Mouse (Mus musculus): Measurements from ENCODE around the gene Gm4763.
"Not testable (repeated sequence)": the region's sequence is repeated elsewhere in the genome, so short reads cannot be mapped to it uniquely, and the experiment has no call there.

Gm4763 gene

GRCm38 (mm10) chr7:24726808-24727207 lies at the start of gene Gm4763:
Gene Gm4763 (minus strand): TSS chr7:24726908.
- not testable (repeated sequence) for DNase-seq (ENCODE audit: low read depth, low spot score)

- DNase-seq (ENCODE audit: low read depth, low spot score), result no peak
These were observed 49.4 kb upstream of the Gm4763 start for GRCm38 (mm10) chr7:24776145-24776544.

- no peak for DNase-seq (ENCODE audit: low read depth, low spot score)
These were observed 47.3 kb upstream of the Gm4763 start for GRCm38 (mm10) chr7:24773942-24774535.

GRCm38 (mm10) chr7:24771361-24771760 lies 44.7 kb upstream of the Gm4763 start:
- DNase-seq (ENCODE audit: low read depth, low spot score), result no peak

GRCm38 (mm10) chr7:24762574-24762973 lies 35.9 kb upstream of the Gm4763 start:
- DNase-seq (ENCODE audit: low read depth, low spot score), result no peak

- DNase-seq (ENCODE audit: low read depth, low spot score), result no peak
These were observed 34.5 kb upstream of the Gm4763 start for GRCm38 (mm10) chr7:24761161-24761560.

- DNase-seq (ENCODE audit: low read depth, low spot score), result no peak
These were observed 33.5 kb upstream of the Gm4763 start, which contains the start of gene Cd177 for GRCm38 (mm10) chr7:24760211-24760610. Gene Cd177 (minus strand): TSS chr7:24760311.

GRCm38 (mm10) chr7:24758520-24758919 lies 31.8 kb upstream of the Gm4763 start:
- no peak for DNase-seq (ENCODE audit: low read depth, low spot score)

- no peak for DNase-seq (ENCODE audit: low read depth, low spot score)
These were observed 26.8 kb upstream of the Gm4763 start for GRCm38 (mm10) chr7:24753476-24753875.

- no peak for DNase-seq (ENCODE audit: low read depth, low spot score)
These were observed 24.9 kb upstream of the Gm4763 start for GRCm38 (mm10) chr7:24751610-24752009.

GRCm38 (mm10) chr7:24750695-24751094 lies 24.0 kb upstream of the Gm4763 start:
- DNase-seq (ENCODE audit: low read depth, low spot score), result no peak

GRCm38 (mm10) chr7:24735970-24736670 lies 9.4 kb upstream of the Gm4763 start:
- peak; percentile 8 for DNase-seq (ENCODE audit: low read depth, low spot score)

GRCm38 (mm10) chr7:24715039-24715438 lies 11.7 kb downstream of the Gm4763 start:
- no peak for DNase-seq (ENCODE audit: low read depth, low spot score)

GRCm38 (mm10) chr7:24708832-24709292 lies 17.8 kb downstream of the Gm4763 start, which contains the start of gene BC049730:
Gene BC049730 (plus strand): TSS chr7:24709242.
- no peak for DNase-seq (ENCODE audit: low read depth, low spot score)

- DNase-seq (ENCODE audit: low read depth, low spot score), result not testable (repeated sequence)
These were observed 23.9 kb downstream of the Gm4763 start for GRCm38 (mm10) chr7:24702841-24703240.

GRCm38 (mm10) chr7:24697891-24698290 lies 28.8 kb downstream of the Gm4763 start:
- DNase-seq (ENCODE audit: low read depth, low spot score), result not testable (repeated sequence)

GRCm38 (mm10) chr7:24692693-24693092 lies 34.0 kb downstream of the Gm4763 start:
- not testable (repeated sequence) for DNase-seq (ENCODE audit: low read depth, low spot score)

- not testable (repeated sequence) for DNase-seq (ENCODE audit: low read depth, low spot score)
These were observed 39.2 kb downstream of the Gm4763 start for GRCm38 (mm10) chr7:24687519-24687918.

- DNase-seq (ENCODE audit: low read depth, low spot score), result not testable (repeated sequence)
These were observed 42.6 kb downstream of the Gm4763 start for GRCm38 (mm10) chr7:24684121-24684520.

- no peak for DNase-seq (ENCODE audit: low read depth, low spot score)
These were observed 50.1 kb downstream of the Gm4763 start, which contains the start of gene Tex101 for GRCm38 (mm10) chr7:24676575-24676974. Gene Tex101 (minus strand): TSS chr7:24676675.

GRCm38 (mm10) chr7:24671944-24672439 lies 54.7 kb downstream of the Gm4763 start:
- no peak for DNase-seq (ENCODE audit: low read depth, low spot score)

All from retina, postnatal 7 days (tissue).